ENCODE assay signal across 8 mouse cellular contexts in the genomic region with DNA sequence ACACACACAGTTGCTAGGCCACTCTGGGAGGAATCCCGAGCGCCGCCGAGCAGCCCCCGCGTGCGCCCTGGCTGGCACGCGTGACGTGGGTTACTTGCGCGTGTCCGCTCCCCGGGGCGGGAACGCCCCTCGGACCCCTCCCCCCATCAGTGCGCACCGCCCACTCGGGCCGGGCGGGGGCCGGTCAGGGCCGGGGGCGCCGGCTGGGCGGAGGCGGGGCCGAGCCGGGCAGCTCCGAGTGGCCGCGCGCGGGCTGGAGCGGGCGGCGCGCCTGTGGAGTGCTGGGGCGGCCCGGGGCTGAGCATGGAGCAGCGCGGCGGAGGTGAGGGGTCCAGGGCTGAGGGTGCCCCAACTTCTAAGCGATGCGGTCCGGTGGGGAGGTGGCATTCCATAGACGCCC. TPM values are rescaled to one million over a fixed set of nuclear protein-coding genes. Genes with fewer than 3 reads are reported as not detected.
DNase-seq lines count a peak whose midpoint lies in the region; ATAC-seq and TF ChIP-seq lines count a peak whose summit lies in the region.

No protein-coding gene starts in this region.

- no peak overlapping the region; the same call in 1 of the 2 replicates for H3K27ac ChIP-seq in bone marrow, adult 2 months (ENCODE audit: control insufficient read depth, insufficient read depth, low read depth, low read length, poor library complexity)
- H3K27ac ChIP-seq in forebrain, embryonic 12.5 days, result peak overlapping the region; percentile 98

- H3K27me3 ChIP-seq in forebrain, embryonic 12.5 days, result no peaks in the 10 kb centered on the region

- peaks cover 19% of the 10 kb centered on the region; the same call in 1 of the 2 replicates for H3K36me3 ChIP-seq in forebrain, embryonic 12.5 days (replicated peaks)

- peaks cover 2% of the 10 kb centered on the region for H3K4me1 ChIP-seq in bone marrow, adult 2 months (ENCODE audit: control insufficient read depth, insufficient read depth, low read length)
- H3K4me1 ChIP-seq in forebrain, embryonic 12.5 days, result peaks cover 70% of the 10 kb centered on the region
- H3K4me1 ChIP-seq in lung, adult 2 months (ENCODE audit: control insufficient read depth, insufficient read depth, low read length), result peaks cover 13% of the 10 kb centered on the region

- ATAC-seq in forebrain, embryonic 12.5 days (ENCODE audit: low FRiP score), result peak; percentile 81

- peak overlapping the region; percentile 79 for H3K4me2 ChIP-seq in forebrain, embryonic 12.5 days

- no peak for TF ChIP-seq CTCF in bone marrow, adult 2 months (IDR thresholded peaks at IDR 0.05; ENCODE audit: control insufficient read depth, insufficient read depth, low read length)
- no peak for TF ChIP-seq CTCF in lung, adult 2 months (IDR thresholded peaks at IDR 0.05; ENCODE audit: insufficient read depth, low read length)

- TF ChIP-seq POLR2A in bone marrow, adult 2 months (IDR thresholded peaks at IDR 0.05; ENCODE audit: borderline replicate concordance, control insufficient read depth, low read depth, low read length), result no peak
- TF ChIP-seq POLR2A in lung, adult 2 months (IDR thresholded peaks at IDR 0.05; ENCODE audit: borderline replicate concordance, extremely low read depth, low read depth, low read length), result peak; percentile 39; the same call in 1 of the 2 replicates

- no peaks in the 10 kb centered on the region for H3K9me3 ChIP-seq in forebrain, embryonic 12.5 days

- intact Hi-C loops in heart, postnatal 10 days (cut with DNase I), result no loop called here

- H3K9ac ChIP-seq in forebrain, embryonic 12.5 days, result peak overlapping the region; percentile 94

- H3K4me3 ChIP-seq in bone marrow, adult 2 months (replicated peaks; ENCODE audit: control insufficient read depth, low read depth, low read length), result peak overlapping the region; percentile 47
- H3K4me3 ChIP-seq in forebrain, embryonic 12.5 days (replicated peaks), result peak overlapping the region; percentile 72
- H3K4me3 ChIP-seq in lung, adult 2 months (replicated peaks; ENCODE audit: extremely low read depth, low read depth, low read length), result peak overlapping the region; percentile 89

- WGBS in bone marrow, adult 2 months, result 2% methylated on average over 48 of the region's 48 CpGs
- under 1% methylated on average over 46 of the region's 48 CpGs for WGBS in forebrain, embryonic 12.5 days
- under 1% methylated on average over 48 of the region's 48 CpGs for WGBS in lung, adult 2 months

- DNase-seq in CD8-positive naive resting alpha-beta T cell, adult 2 months (ENCODE audit: low read depth in 2 of 2, low spot score in 2 of 2), result peak; percentile 9 to 15
- DNase-seq in heart, postnatal 10 days, result peak; percentile 93 to 94
- peak; percentile 67 to 78 for DNase-seq in layer of hippocampus, adult 18-20 months (ENCODE audit: low spot score in 2 of 2)
- DNase-seq in lung, adult 2 months, result peak; percentile 86
- DNase-seq in ovary, postnatal 10 days (ENCODE audit: low spot score), result peak; percentile 84
- peak; percentile 67 for DNase-seq in urinary bladder, postnatal 10 days (ENCODE audit: low spot score)

RNA-seq across cellular contexts. Expression of gene Lzts2, which starts 3.7 kb away (rescaled TPM):
- 3.1 and 11.2 TPM in 2 replicates for polyA plus RNA-seq in bone marrow, adult 2 months (2011; ENCODE audit: insufficient read depth, insufficient read length, low replicate concordance, missing spikeins)
- polyA plus RNA-seq in forebrain, embryonic 12.5 days (2016; fragmentation: Nextera tagmentation; extraction: Ambion mirVana), result 48.7 and 51.4 TPM in 2 replicates
- 10 to 100 TPM; 60.9 to 77.8 TPM for total RNA-seq in heart, postnatal 10 days (2021)
- 10 to 100 TPM; 32.0 to 35.6 TPM for total RNA-seq in layer of hippocampus, adult 18-20 months (2021)
- 143 TPM in 2 replicates for polyA plus RNA-seq in lung, adult 2 months (2012; rRNA removed)

RNA-seq across cellular contexts. Expression of gene Mrpl43, which starts 11.7 kb away (rescaled TPM):
- 18.7 and 23.9 TPM in 2 replicates for polyA plus RNA-seq in bone marrow, adult 2 months (2011; ENCODE audit: insufficient read depth, insufficient read length, low replicate concordance, missing spikeins)
- polyA plus RNA-seq in forebrain, embryonic 12.5 days (2016; fragmentation: Nextera tagmentation; extraction: Ambion mirVana), result 71.0 and 75.8 TPM in 2 replicates
- total RNA-seq in heart, postnatal 10 days (2021), result 10 to 100 TPM; 49.1 to 51.6 TPM
- 10 to 100 TPM; 40.6 to 42.2 TPM for total RNA-seq in layer of hippocampus, adult 18-20 months (2021)
- 50.1 and 78.0 TPM in 2 replicates for polyA plus RNA-seq in lung, adult 2 months (2012; rRNA removed)

RNA-seq across cellular contexts. Expression of gene Twnk, which starts 12.4 kb away (rescaled TPM):
- 6.2 and 13.5 TPM in 2 replicates for polyA plus RNA-seq in bone marrow, adult 2 months (2011; ENCODE audit: insufficient read depth, insufficient read length, low replicate concordance, missing spikeins)
- polyA plus RNA-seq in forebrain, embryonic 12.5 days (2016; fragmentation: Nextera tagmentation; extraction: Ambion mirVana), result 23.5 and 23.9 TPM in 2 replicates
- total RNA-seq in heart, postnatal 10 days (2021), result 10 to 100 TPM; 16.6 to 19.1 TPM
- total RNA-seq in layer of hippocampus, adult 18-20 months (2021), result 10 to 100 TPM; 15.6 to 16.5 TPM
- polyA plus RNA-seq in lung, adult 2 months (2012; rRNA removed), result 4.2 and 7.2 TPM in 2 replicates

RNA-seq across cellular contexts. Expression of gene Pdzd7, which starts 27.6 kb away (rescaled TPM):
- polyA plus RNA-seq in bone marrow, adult 2 months (2011; ENCODE audit: insufficient read depth, insufficient read length, low replicate concordance, missing spikeins), result not detected in 2 replicates
- 0.45 and 0.50 TPM in 2 replicates for polyA plus RNA-seq in forebrain, embryonic 12.5 days (2016; fragmentation: Nextera tagmentation; extraction: Ambion mirVana)
- under 1 TPM in 1 of 2 experiments, not detected in 1; 0.22 TPM for total RNA-seq in heart, postnatal 10 days (2021)
- total RNA-seq in layer of hippocampus, adult 18-20 months (2021), result 1 to 10 TPM; 1.8 to 2.6 TPM
- 0.64 and 1.2 TPM in 2 replicates for polyA plus RNA-seq in lung, adult 2 months (2012; rRNA removed)

RNA-seq across cellular contexts. Expression of gene Sema4g, which starts 29.0 kb away (rescaled TPM):
- 1.2 and 6.5 TPM in 2 replicates for polyA plus RNA-seq in bone marrow, adult 2 months (2011; ENCODE audit: insufficient read depth, insufficient read length, low replicate concordance, missing spikeins)
- 7.0 and 7.5 TPM in 2 replicates for polyA plus RNA-seq in forebrain, embryonic 12.5 days (2016; fragmentation: Nextera tagmentation; extraction: Ambion mirVana)
- 1 to 10 TPM; 1.1 TPM for total RNA-seq in heart, postnatal 10 days (2021)
- total RNA-seq in layer of hippocampus, adult 18-20 months (2021), result 10 to 100 TPM; 19.1 to 20.8 TPM
- 9.1 and 10.6 TPM in 2 replicates for polyA plus RNA-seq in lung, adult 2 months (2012; rRNA removed)

Comparison
In these comparisons a context has a peak if more than half of its experiments do, and no peak if none do; other contexts are left out.
1. DNase-seq: peak in every context shown above with its lines; median percentile 94 in heart, postnatal 10 days; 86 in lung, adult 2 months; 84 in ovary, postnatal 10 days; 72 in layer of hippocampus, adult 18-20 months; 67 in urinary bladder, postnatal 10 days; 12 in CD8-positive naive resting alpha-beta T cell, adult 2 months.